Mouse (Mus musculus) gonadal fat pad, adult 2 months (tissue): ENCODE measurements around the gene Atg101. TPM values are rescaled to one million over a fixed set of nuclear protein-coding genes. Genes with fewer than 3 reads are reported as not detected.

Source experiments
- DNase-seq: peaks from one replicate; pipeline ENCODE4 v3.0.0-alpha.2; 2012; ENCODE audit warnings: low read depth
- polyA plus RNA-seq: library from polyadenylated mRNA; depleted of rRNA; stranded (reverse); fragments of >200 nt; gene quantifications from 2 replicates; pipeline ENCODE4 v1.2.3, GENCODE M21; 2012

The Atg101 gene
- polyA plus RNA-seq, 1 experiment, result 42.7 TPM

DNA sequence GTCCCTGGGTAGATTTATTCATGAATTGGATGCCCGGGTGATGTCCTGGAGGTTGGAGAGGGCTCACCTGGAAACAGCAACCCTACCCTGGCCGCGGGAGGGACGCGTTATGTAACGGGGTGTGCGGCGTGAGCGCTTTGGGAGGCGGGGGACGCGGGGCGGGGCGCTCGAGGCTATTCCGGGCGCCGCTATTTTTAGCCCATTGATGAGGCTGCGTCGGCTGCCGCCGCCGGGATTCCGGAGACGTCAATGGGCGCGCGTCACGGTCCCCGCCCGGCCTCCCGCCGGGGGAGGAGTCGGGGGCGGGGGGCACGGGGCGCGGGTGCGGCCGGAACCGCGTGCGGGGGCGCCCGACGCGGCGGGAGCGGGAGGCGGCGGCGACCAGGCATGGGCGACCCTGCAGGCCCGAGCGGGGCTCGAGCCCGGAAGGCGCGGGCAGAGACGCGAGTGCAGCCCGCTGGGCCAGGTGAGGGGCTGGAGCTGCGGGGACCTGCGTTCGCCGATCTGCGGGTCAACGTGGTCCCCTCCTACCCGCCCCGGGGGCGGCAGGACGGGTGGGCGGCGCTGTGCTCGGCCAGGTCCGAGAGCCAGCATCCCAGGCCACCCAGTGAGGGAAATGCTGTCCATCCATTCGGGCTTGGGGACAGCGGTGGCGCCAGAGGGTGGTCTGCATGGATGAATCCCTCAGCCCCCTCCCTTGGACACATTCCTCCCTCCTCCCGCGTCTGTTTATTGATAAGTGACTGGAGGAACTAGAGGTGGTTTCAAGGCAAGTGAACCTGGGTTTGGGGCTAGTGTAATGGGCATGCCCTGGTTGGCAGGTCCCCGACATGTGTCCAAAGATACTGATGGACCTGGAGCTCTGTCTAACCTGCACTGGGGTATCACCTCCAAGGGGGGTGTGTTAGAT, 29.9 kb upstream of the Atg101 start, which contains the start of gene Nr4a1:
TSS of gene Nr4a1 (plus strand) at position 384 of the 910 bp plus-strand sequence.
- DNase-seq, result no peak

DNA sequence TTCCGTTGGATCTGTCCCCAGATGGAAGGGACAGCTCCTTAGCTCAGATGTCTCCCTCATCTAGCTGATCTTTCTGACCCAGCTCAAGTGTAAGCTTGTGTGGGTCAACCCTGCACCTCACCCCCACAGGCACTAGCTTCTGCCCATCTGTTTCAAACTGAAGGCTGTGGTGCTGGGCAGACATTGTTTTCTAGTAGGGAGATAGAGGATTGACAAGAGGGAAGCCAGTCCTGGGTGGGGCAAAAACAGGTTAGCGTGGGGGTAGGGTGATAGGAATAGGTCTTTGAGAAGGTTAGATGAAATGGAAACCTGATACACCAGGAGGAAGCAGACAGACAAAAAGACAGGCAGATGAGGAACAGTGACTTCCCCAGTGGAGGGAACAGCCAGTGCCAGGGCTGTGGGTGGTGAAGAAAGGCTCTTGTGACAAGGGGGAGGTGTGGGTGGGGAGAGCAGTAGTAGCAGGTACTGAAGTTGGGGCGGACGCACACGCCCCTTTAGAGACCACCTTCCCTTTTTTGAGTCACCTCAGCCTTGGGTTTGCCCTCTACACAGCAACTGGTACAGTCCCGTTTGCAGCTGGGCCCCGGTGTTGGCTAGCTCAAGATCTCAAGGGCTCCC, 28.1 kb upstream of the Atg101 start:
- DNase-seq, result no peak

DNA sequence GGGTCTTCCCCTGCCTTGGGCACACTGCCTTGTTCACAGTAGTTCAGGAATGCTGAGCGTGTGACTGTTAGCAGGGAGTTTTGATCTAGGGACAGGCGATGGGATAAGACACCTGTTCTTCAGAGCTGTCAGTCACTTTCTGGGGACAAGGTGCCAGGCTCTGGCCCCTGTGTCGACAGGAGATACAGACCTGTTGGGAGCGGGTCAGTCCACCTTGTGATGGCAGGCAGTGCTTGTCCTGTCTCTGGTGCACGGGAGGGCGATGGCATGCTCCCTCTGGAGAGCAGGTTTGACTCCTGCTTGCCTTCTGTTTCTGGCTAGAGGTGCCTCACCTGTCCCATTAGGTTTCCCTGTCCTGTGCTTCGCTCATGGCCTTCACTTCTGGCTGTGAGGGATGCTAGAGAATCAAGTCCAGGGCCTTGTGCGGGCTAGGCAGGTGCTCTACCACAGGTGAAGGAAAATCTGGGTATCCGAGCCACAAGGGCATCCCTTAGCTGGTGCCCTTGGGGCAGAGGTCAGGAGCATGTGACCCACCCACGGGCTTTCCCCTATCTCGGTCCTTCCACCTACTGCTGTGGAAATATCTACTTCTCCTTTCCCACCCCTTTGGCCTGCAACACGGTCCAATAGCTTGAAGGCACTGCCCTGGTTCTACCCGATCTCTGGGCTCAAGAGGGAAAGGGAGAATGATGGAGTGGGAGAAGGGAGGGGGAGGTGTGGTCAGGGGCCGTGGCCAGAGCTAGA, 27.4 kb upstream of the Atg101 start:
- DNase-seq, result no peak

DNA sequence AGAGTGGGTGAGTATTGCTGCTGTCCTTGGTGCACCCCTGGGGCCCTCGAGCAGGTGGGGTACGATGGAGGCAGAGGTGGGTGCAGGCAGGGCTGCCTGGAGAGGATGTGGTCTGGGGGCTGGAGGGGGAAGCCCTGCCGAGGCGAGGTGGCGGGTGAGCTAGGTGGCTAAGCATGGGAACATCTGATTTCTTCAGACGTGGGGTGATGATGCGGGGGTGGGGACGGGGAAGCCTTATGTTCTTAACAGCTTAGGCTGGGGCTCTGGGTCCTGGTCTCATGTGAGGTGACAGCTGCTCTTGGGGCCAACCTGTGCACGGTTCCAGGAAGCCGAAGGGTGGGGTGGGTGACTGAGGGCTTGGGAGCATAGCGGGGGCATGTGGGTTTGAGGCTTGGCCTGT, 25.7 kb upstream of the Atg101 start:
- no peak for DNase-seq

DNA sequence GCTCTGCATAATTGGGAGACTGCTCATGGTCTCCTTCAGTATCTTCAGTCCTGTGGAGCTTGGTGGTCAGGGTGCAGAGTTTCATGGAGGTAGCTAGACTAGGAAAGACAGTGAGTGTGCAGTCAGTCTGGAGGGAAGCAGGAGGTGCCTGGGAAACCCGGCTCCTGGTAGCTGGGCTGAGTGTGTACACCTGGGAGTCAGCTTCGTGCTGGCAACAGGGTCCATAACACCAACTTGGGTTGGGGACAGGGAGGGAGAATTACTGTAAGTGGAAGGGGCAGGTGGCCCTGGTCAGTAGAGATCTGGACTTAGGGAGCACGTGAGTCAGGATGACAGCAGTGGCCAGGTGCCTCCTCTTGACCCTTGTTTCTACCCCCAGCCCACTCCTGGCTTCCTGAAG, 24.1 kb upstream of the Atg101 start:
- DNase-seq, result no peak

DNA sequence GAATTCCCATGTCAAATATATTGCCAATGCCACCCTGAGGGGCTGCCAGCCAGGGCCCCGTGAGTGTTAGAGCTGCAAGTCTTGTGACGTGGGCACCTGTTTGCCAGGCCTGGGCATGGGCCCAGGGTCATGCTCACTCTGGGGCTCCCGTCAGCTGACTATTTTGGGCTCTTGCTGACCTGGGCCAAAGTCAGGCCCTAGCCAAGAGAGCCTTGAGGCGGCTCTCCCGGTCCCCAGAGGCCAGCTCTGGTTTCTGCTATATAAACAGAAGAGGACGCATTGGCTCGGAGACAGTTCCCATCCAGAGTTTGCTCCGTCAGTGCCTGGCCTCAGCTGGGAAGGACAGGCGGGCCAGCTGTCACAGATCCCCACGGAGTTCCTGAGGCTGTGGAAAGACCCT, 23.7 kb upstream of the Atg101 start:
- DNase-seq, result no peak

DNA sequence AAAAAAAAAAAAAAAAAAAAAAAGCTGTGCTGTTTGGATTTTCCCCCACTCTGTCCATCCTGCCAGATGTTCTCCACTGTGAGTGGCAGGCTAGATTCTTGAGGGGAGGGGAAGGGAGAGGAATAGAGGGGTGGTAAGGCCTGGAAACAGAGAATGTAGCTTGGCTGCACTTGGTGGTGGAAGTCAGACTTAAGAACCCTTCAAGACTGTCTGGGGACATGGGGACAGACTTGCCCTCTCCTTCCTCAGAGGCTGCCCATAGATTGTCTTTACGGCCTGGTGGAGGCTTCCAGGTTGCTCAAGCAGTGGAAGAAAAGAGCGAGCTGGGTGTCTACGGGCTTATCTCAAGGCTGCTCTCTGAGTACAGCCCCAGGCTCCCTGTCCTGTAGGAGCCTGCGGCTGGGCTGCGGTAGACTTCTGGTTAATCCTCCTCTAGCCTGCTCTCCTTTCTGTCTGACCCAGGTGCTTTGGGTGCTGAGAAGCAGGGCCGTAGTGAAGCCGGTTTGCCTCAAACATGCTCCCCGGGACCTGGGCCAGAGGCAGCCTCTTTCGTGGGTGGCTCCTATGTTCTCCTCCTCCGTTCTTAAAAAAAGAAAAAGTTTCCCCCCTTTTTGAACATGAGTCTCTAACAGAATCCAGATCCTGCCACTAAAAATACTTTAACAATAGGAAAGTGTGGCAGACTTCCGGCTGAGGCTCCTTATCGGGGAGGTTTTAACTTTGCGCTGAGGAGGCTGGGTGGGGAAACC, 23.0 kb upstream of the Atg101 start:
- no peak for DNase-seq

DNA sequence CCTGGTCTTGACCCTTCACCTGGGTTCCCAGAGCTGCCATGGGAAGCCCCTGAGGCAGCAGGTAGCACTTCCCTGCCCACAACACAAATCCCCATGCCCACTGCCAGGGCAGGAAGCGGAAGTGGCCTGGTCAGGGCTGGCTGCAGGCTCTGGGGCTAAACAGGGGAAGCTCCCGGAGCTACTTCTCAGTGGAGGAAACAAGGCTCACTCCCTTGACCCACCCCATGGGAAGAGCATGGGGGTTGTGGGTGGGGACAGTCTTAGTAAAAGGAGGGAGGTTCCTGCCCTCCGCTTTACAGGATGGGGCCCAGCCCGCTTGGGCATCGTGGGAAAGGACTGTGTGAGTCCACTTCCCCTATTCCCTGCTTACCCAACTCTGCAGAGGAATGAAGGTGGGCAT, 21.6 kb upstream of the Atg101 start:
- DNase-seq, result no peak

DNA sequence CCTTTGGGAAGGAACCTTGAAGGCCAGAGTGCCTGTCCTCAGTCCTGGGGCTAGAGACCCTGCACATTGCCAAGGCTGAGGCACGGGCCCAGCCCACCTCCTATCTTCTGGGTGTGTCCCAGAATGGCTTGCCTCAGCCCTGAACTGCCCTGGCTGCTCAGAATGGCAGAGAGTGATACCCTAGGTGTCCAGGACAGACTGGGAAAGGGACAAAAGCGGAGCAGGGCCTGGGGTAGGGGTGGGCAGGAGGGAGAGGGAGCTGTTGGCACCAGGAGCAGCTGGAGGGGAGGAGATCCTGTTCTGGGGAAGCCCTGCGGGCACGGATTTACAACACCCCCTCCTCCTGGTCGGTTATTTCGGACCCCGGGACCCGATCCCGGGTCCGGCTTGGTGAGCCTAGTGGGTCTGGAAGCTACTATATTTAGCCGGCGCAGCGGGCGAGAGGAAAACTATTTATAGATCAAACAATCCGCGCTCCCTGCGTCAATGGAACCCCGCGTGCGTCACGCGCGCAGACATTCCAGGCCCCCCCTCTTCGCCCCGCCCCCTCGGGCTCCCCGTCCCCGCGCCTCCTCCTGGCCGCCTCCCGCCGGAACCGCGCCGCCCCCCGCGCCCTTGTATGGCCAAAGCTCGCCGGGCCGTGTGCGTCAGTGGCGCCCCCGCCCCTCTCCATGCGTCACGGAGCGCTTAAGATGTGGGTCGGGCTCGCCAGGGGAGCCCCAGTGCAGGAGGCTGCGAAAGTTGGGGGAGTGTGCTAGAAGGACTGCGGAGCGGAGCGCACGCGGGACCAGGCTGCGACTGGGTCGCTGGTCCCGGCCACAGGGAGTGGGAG, 17.7 kb upstream of the Atg101 start:
- no peak for DNase-seq

DNA sequence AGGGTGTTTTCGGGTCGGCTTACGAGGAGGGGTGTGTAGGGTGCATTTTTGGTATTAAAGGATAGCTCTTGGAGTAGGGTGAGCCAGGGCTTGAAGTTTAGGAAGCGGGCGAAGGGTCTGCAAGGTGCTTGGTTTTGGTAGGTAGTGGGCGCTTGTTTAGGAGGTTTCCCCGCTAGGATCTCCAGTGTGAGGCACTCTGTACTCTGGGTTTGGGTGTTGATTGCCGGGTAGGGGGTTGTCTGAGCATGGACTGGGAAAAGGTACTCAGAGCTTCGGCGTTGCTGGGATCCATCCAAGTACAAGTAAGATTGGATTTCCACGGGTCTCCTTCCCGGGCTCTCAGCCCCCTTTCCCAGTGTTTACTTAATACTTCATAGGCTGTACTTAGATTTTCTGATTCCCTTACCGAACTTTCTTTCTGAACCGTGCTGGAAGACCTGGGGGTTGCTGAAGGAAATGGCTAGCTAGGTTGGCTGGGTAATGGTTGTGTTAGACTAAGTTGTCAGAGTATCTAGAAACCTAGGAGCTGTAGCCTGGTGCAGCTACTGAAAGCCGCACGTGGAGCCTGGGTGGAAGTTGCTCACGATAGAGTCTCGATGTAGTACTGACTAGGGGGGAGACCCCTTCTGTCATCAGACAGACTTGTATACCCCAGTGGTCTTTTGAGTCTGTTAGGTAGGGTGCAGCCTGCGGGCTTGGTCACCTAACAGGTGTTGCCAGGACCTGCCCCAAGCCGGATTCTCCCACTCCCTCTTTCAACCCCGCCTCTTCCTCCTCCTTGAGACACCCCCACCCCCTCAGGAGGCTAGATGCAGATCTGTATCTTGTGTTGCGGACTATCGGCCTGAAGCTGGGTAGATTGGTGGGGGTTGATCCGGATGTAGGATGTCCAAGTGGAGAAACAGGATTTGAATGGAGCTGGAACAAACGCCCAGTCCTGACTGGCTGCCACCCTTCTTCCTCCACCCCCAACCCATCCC, 16.7 kb upstream of the Atg101 start:
- DNase-seq, result no peak

DNA sequence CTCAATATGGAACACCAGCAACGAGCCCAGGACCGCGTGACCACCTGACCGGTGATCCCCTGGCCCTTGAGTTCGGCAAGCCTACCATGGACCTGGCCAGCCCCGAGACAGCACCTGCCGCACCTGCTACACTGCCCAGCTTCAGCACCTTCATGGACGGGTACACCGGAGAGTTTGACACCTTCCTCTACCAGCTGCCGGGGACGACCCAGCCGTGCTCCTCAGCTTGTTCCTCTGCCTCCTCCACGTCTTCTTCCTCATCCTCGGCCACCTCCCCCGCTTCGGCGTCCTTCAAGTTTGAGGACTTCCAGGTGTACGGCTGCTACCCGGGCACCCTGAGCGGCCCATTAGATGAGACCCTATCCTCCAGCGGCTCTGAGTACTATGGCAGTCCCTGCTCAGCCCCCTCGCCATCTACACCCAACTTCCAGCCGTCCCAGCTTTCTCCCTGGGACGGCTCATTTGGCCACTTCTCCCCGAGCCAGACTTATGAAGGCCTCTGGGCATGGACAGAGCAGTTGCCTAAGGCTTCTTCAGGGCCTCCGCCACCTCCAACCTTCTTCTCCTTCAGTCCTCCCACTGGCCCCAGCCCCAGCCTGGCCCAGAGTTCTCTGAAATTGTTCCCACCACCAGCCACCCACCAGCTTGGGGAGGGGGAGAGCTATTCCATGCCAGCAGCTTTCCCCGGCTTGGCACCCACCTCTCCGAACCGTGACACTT, 13.8 kb upstream of the Atg101 start:
- DNase-seq, result no peak

DNA sequence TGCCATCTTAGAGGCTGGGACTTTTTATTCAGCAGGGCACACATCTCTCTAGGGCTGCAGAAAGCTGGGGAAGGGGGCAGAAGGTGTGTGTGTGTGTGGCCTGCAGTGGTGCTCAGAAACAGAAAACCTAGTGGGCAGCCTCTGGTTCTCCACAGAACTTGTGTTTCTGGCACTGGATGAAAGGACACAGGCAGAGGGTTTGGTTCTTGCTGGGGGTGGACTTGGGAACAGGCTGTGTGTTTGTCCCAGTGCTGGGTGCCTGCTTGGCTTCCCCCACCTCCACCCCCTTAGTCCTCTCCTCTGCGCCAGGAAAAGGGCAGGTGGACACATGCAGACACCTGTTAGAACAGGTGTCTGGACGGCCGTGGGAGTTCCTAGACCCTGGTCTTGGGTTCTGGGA, 13.0 kb upstream of the Atg101 start:
- no peak for DNase-seq

DNA sequence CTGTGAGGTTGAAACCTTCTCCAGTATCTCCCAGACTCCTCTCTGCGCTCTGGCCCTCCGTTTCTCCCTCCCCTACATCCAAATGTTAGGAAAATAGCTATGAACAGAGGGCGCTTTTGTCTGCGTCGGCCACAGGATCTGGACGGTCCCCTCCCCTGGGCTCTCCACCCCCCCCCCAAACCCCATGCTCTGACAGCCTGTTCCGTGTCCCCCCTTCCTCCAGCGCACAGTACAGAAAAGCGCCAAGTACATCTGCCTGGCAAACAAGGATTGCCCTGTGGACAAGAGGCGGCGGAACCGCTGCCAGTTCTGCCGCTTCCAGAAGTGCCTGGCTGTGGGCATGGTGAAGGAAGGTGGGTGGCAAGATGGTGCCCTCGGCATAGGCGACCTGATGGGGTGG, 12.6 kb upstream of the Atg101 start:
- DNase-seq, result no peak

DNA sequence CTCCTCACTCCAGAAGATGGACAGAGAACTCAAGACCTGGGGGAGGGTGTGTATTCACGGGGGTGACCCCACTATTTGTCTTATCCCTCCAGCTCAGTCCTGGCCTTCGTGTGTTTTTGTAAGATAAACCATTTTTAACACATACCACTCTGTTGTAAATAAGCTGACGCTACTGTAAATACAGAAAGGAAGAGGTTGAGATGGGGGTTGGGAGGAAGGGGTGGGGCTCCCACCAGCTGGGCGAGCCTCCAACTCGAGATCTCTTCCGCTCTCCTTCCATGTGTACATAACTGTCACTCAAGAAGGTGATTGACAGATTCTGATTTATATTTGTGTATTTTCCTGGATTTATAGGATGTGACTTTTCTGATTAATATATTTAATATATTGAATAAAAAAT, 9.7 kb upstream of the Atg101 start:
- DNase-seq, result no peak

DNA sequence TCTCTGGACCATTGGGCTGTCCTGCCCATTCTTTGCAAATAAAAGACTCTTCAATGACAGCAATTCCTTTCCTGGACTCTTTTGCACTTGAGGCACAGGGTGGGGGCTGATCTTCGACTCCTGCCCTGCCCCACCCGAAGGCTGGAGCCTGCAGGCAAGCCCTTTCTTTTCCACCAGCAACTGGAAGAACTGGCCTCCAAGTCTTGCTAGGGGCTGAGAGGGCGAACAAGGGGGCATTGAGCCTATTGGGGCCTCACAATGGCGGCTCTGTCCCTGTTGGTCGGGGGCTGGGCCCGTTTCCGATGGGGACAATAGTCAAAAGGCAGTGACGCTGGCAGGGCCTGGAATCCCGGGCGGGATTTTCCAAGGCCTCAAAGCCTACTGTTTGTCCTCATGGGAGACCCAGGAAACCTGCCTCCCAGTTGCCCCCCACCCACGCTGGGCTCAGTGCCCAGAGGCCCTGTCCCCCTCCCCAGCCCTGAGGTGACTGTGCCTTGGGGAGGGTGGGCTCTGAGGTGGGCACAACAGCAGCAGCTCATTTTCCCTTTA, 6.6 kb upstream of the Atg101 start:
- DNase-seq, result no peak

DNA sequence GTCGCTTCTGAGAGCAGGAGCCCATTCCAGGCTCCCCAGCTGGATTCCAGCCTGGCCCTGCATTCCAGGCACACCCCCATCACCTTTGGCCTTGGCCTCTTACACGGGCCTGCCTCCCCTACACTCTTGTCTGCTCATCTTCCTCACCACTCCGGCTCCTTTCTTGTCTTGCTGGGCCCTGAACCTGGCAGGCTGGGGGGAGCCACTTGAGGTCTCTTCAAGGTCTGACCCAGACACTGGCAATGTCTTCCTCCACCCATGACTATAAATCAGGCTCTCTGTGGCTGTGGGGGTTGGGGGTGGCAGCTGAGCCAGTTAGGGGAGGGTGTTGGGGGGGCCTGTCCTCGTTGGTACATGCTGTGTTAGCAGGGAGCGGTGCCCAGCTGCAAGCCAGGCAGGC, 5.5 kb upstream of the Atg101 start:
- DNase-seq, result no peak

DNA sequence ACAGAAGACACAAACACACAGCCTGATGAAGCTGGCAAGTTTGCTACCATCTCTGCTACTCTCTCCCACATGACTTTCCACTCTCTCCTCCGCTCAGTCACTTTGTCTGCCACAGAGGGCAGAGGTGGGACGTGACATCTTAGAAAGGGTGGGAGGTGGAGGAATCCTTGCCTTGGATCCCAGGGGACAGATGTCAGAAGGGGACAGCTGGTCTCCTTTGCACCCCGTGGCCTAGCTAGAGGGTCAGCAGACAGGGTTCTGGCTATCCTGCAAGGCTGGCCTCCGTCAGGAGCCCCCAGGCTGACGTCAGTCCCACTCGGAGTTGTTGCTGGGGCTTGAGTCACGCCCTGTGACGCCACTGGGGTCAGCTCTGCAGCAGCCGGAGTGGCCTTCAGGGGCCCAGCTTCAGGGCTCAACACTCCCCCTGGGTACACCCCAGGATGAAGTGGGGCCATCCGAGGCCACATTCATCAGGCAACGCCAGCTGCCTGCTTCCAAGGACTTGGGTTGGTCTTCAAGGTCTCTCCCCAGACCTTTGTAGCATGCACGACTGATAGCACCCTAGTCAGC, 4.6 kb upstream of the Atg101 start:
- no peak for DNase-seq

DNA sequence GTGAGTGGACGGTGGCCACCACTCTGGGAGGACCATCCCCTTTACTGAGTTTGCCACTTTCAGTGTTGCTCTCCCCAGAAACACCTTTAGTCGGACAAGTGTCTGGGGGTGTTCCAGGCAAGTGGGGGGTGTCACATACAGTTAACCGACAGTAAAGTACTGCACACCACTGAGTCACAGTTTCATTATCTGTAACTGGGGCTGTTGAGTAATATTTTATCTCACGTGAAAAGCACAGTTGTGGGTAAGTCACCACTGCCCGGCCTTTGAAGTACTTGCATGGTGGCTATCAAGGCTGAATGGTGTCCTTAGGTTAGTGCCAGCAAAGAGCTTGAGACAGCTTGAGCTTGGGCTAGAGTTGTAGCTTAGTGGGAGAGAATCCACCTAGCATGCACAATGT, 1.6 kb upstream of the Atg101 start:
- DNase-seq, result no peak
